Mouse (Mus musculus) ES-Bruce4 (cell line): ENCODE results near the gene Dnah3.
A peak's percentile ranks its signal among the peaks of the same experiment; 100 is the strongest.

Experiments used
- CTCF ChIP-seq: IDR thresholded peaks from one replicate; pipeline ENCODE4 v1.8.1; 2011; ENCODE audit warnings: low read depth, low read length
- POLR2A ChIP-seq: IDR thresholded peaks from one replicate; pipeline ENCODE4 v1.8.1; 2011; ENCODE audit warnings: low read length; ENCODE audit not compliant: insufficient read depth

DNA sequence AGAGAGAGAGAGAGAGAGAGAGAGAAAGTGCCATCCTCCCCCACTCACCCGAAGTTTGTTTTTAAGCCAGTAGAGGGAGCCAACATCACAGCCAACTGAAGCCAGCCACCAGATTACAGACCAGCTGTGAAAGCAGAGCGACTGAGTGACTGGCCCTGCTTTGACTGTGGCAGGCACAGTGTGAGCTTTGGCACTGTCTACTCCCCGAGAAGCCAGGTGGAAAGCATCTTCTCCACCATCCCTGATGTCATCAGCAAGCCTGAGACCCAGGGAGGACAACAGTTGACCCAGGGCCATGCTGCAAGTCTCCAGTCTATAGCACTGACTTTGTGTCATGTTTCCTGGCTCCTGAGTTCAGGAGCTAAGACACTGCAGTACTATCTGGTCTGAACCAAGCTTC, 29.8 kb upstream of the Dnah3 start:
- no peak for TF ChIP-seq POLR2A
- peak; percentile 71 for TF ChIP-seq CTCF
